Mouse (Mus musculus): ENCODE measurements around the gene Stra6l.

- no peak for TF ChIP-seq MAX (IDR thresholded peaks at IDR 0.05)
- TF ChIP-seq CTCF (IDR thresholded peaks at IDR 0.05; ENCODE audit: control insufficient read depth, insufficient read depth, insufficient read length), result no peak
- TF ChIP-seq USF1 (IDR thresholded peaks at IDR 0.05; ENCODE audit: low read depth), result no peak
- TF ChIP-seq FOSL1 (IDR thresholded peaks at IDR 0.05; ENCODE audit: insufficient read depth, low read length, poor library complexity, severe bottlenecking), result no peak
These were observed 16.5 kb upstream of the Stra6l start for GRCm38 (mm10) chr4:45831996-45832395.

Data from C2C12 (cell line).